Mouse (Mus musculus) embryonic facial prominence, embryonic 14.5 days (tissue): ENCODE data around the gene Gm20388. TPM values are rescaled to one million over a fixed set of nuclear protein-coding genes. Genes with fewer than 3 reads are reported as not detected.

ENCODE experiments used
- ATAC-seq: fragments of 200-750 bp; cut with Nextera tagmentation; 2 replicates; pipeline ENCODE4 v1.8.0; 2017; ENCODE audit warnings: low read depth, moderate number of reproducible peaks, moderate TSS enrichment
- DNase-seq: peaks from one replicate; pipeline ENCODE4 v3.0.0-alpha.2; 2015; ENCODE audit warnings: low spot score
- H3K27ac ChIP-seq: fragments of 300-500 bp; sonication (generic); replicated peaks from 2 replicates; pipeline ENCODE4 v1.5.1; 2014; ENCODE audit warnings: low read depth, mild to moderate bottlenecking, low read length, moderate library complexity
- H3K27me3 ChIP-seq: fragments of 300-500 bp; sonication (generic); replicated peaks from 2 replicates; pipeline ENCODE4 v1.6.1; 2014; ENCODE audit warnings: low read length; ENCODE audit not compliant: control insufficient read depth, insufficient read depth
- H3K36me3 ChIP-seq: fragments of 300-500 bp; sonication (generic); 2 replicates; pipeline ENCODE4 v1.6.1; 2014; ENCODE audit warnings: low read length, mixed read lengths; ENCODE audit not compliant: control insufficient read depth, insufficient read depth
- H3K4me1 ChIP-seq: fragments of 300-500 bp; sonication (generic); 2 replicates; pipeline ENCODE4 v1.6.1; 2014; ENCODE audit warnings: antibody characterized with exemption, low read length; ENCODE audit not compliant: control insufficient read depth, insufficient read depth
- H3K4me2 ChIP-seq: fragments of 300-500 bp; sonication (generic); 2 replicates; pipeline ENCODE4 v1.6.1; 2014; ENCODE audit warnings: low read depth, mild to moderate bottlenecking, low read length, moderate library complexity, mixed read lengths
- H3K4me3 ChIP-seq: fragments of 300-500 bp; sonication (generic); 2 replicates; pipeline ENCODE4 v1.5.1; 2014; ENCODE audit warnings: low read depth, mild to moderate bottlenecking, low read length
- H3K9ac ChIP-seq: fragments of 300-500 bp; sonication (generic); 2 replicates; pipeline ENCODE4 v1.6.1; 2014; ENCODE audit warnings: low read depth, mild to moderate bottlenecking, low read length, moderate library complexity, mixed read lengths
- H3K9me3 ChIP-seq: fragments of 300-500 bp; sonication (generic); 2 replicates; pipeline ENCODE4 v1.6.1; 2016; ENCODE audit warnings: low read length; ENCODE audit not compliant: control insufficient read depth
- WGBS: fragments of 180-500 bp; shearing (Covaris S2); extraction: QIAGEN DNeasy Blood & Tissue Kit; methylation state at CpG from one replicate; pipeline ENCODE4 v1.1.7; 2014; 5-methylcytosine and 5-hydroxymethylcytosine counted together
- polyA plus RNA-seq: library from polyadenylated mRNA; unstranded; fragments of >200 nt; fragmentation: Nextera tagmentation; extraction: Ambion mirVana; gene quantifications from 2 replicates; pipeline ENCODE4 v1.2.1, GENCODE M21; 2014

Gm20388 gene
- polyA plus RNA-seq, 1 experiment from 2014 or later, result not detected

GRCm38 (mm10) chr8:121946351-121946750 lies 2035.7 kb downstream of the Gm20388 start:
- ATAC-seq, result no peak
- H3K4me1 ChIP-seq, result peaks cover 14% of the 10 kb centered on the region
- H3K4me3 ChIP-seq, result no peak overlapping the region
- no peak overlapping the region for H3K9ac ChIP-seq
- no peaks in the 10 kb centered on the region for H3K36me3 ChIP-seq
- H3K27ac ChIP-seq, result no peak overlapping the region
- no peaks in the 10 kb centered on the region for H3K9me3 ChIP-seq
- 79% methylated on average over 7 of the region's 7 CpGs for WGBS
- H3K27me3 ChIP-seq, result no peaks in the 10 kb centered on the region
- no peak for DNase-seq
- no peak overlapping the region for H3K4me2 ChIP-seq

GRCm38 (mm10) chr8:121947047-121947752 lies 2036.6 kb downstream of the Gm20388 start:
- peaks cover 21% of the 10 kb centered on the region for H3K4me1 ChIP-seq
- DNase-seq, result no peak
- WGBS, result 31% methylated on average over 19 of the region's 19 CpGs

GRCm38 (mm10) chr8:121947753-121948141 lies 2037.1 kb downstream of the Gm20388 start:
- peaks cover 26% of the 10 kb centered on the region for H3K4me1 ChIP-seq
- peak overlapping the region; percentile 31 for H3K4me3 ChIP-seq
- H3K27ac ChIP-seq, result peak overlapping the region; percentile 88
- H3K9me3 ChIP-seq, result no peaks in the 10 kb centered on the region
- peak; percentile 41 for ATAC-seq
- peak; percentile 98 for DNase-seq
- H3K36me3 ChIP-seq, result no peaks in the 10 kb centered on the region; the same call in 1 of the 2 replicates
- 0% methylated on average over 18 of the region's 18 CpGs for WGBS
- peak overlapping the region; percentile 57 for H3K4me2 ChIP-seq
- peak overlapping the region; percentile 59 for H3K9ac ChIP-seq
- no peaks in the 10 kb centered on the region for H3K27me3 ChIP-seq

More at GRCm38 (mm10) chr8:121947047-121947752, 2036.6 kb downstream of the Gm20388 start:
- Histone ChIP-seq H3K27ac (peak overlapping the region; percentile 88), H3K27me3 (no peaks in the 10 kb centered on the region), H3K4me3 (peak overlapping the region; percentile 31), H3K36me3 (no peaks in the 10 kb centered on the region; the same call in 1 of the 2 replicates), H3K4me2 (peak overlapping the region; percentile 57), H3K9me3 (no peaks in the 10 kb centered on the region), H3K9ac (peak overlapping the region; percentile 59)
- ATAC-seq, result no peak

DNA sequence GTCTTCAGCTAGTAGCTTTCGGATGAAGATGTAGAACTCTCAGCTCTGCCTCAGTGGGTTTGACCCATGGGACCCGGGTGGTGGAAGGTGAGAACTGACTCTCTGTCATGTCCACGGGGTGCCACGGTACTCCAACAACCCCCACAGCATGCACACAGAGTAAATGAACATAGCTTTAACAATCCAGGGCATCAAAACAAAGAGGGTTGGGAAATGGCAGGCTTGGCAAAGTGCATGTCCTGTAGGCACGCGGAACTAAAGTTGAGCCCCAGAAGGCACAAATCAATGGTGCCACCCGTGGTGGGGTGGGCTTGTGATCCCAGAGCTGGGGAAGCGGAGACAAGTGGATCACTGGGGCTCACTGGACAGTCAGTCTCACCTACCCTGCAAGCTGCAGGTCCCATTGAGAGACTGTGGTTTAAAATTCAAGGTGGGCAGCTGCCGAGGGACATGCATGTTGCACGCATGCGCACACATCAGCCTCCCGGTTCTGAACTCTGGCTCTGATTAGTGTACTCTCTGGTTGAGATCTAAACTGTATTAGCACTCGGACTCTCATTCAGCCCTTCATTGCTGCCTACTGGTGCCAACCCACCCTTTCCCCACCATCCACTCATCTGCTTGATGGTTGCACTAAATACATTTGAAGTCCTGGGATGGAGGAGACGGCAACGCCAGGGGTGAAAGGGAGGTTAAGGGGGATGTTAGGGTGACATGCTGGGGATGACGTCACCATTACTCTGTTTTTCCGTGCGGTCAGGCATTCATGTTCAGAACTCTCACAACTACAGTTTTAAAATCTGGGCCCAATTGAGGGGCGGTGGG lies 2037.9 kb downstream of the Gm20388 start:
- DNase-seq, result no peak
- ATAC-seq, result no peak
- Histone ChIP-seq H3K4me3 (peak overlapping the region; percentile 31), H3K9me3 (no peaks in the 10 kb centered on the region), H3K9ac (peak overlapping the region; percentile 59), H3K4me2 (peak overlapping the region; percentile 57), H3K27me3 (no peaks in the 10 kb centered on the region), H3K36me3 (peaks cover 5% of the 10 kb centered on the region; the same call in 1 of the 2 replicates), H3K27ac (peak overlapping the region; percentile 88), H3K4me1 (peaks cover 26% of the 10 kb centered on the region)
- WGBS, result 62% methylated on average over 19 of the region's 19 CpGs

- Histone ChIP-seq H3K4me3 (peak within 1 kb of the TSS; percentile 87), H3K4me2 (peak within 1 kb of the TSS; percentile 80), H3K27ac (peak within 1 kb of the TSS; percentile 96), H3K36me3 (peaks cover 12% of the 10 kb centered on the region), H3K27me3 (no peaks in the 10 kb centered on the region), H3K9me3 (no peaks in the 10 kb centered on the region), H3K4me1 (peaks cover 26% of the 10 kb centered on the region), H3K9ac (peak within 1 kb of the TSS; percentile 99)
- ATAC-seq (no peak), DNase-seq (no peak)
- WGBS, result 62% methylated on average over 6 of the region's 6 CpGs
These were observed 2038.7 kb downstream of the Gm20388 start, which contains the start of gene Banp for GRCm38 (mm10) chr8:121949222-121949800. Gene Banp, plus strand, starts transcription at chr8:121949750.

GRCm38 (mm10) chr8:121949941-121950748 lies 2039.5 kb downstream of the Gm20388 start:
- H3K4me1 ChIP-seq, result peaks cover 26% of the 10 kb centered on the region
- peak overlapping the region; percentile 80 for H3K4me2 ChIP-seq
- WGBS, result under 1% methylated on average over 42 of the region's 66 CpGs
- no peaks in the 10 kb centered on the region for H3K27me3 ChIP-seq
- peak; percentile 96 for ATAC-seq
- peak overlapping the region; percentile 96 for H3K27ac ChIP-seq
- H3K9me3 ChIP-seq, result no peaks in the 10 kb centered on the region
- H3K4me3 ChIP-seq, result peak overlapping the region; percentile 87
- DNase-seq, result peak; percentile 100
- peak overlapping the region; percentile 99 for H3K9ac ChIP-seq
- peaks cover 20% of the 10 kb centered on the region for H3K36me3 ChIP-seq

GRCm38 (mm10) chr8:121950749-121951655 lies 2040.4 kb downstream of the Gm20388 start:
- Histone ChIP-seq H3K9ac (peak overlapping the region; percentile 99), H3K9me3 (no peaks in the 10 kb centered on the region), H3K27me3 (no peaks in the 10 kb centered on the region), H3K36me3 (peaks cover 22% of the 10 kb centered on the region), H3K4me1 (peaks cover 26% of the 10 kb centered on the region), H3K4me3 (peak overlapping the region; percentile 87), H3K27ac (peak overlapping the region; percentile 96), H3K4me2 (peak overlapping the region; percentile 80)
- ATAC-seq (peak; percentile 0; the same call in 1 of the 2 replicates), DNase-seq (peak; percentile 72)
- 1% methylated on average over 36 of the region's 97 CpGs for WGBS
